Mouse (Mus musculus): ENCODE measurements at regions not wholly inside any gene's neighbourhood (a gene's known extent, or its start where the extent isn't known, plus 50 kb on each side); places are given as distances from the start of the nearest gene placed in this dataset.

DNA sequence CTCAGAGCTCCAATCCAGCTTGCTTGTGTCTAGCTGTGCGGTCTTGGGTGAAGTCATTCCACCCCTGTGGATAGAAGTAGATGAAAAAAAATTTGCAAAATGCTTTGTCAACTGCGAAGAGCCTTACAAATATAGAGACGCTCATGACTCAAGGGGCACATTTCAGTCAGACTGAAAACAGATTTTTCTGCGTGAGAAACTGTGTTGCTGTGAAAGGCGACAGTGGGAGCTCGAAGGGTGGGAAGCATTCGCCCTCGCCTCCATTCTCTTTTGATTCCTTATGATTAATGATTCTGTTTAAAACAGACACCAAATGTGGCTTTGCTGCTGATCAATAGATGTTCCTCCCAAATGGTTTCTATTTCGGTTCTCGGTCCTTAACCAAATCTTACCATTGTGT, 204.2 kb downstream of the Nrp2 start:
- Histone ChIP-seq H3K9ac (no peak overlapping the region), H3K4me1 (replicated peaks) (peaks cover 35% of the 10 kb centered on the region), H3K9me3 (no peaks in the 10 kb centered on the region), H3K27me3 (no peaks in the 10 kb centered on the region), H3K27ac (replicated peaks) (no peak overlapping the region), H3K4me3 (no peak overlapping the region), H3K36me3 (no peaks in the 10 kb centered on the region), H3K4me2 (no peak overlapping the region)
- 60% methylated on average over 10 of the region's 10 CpGs for WGBS
- ATAC-seq (ENCODE audit: low FRiP score, low read depth) = no peak
